In the genomic region with DNA sequence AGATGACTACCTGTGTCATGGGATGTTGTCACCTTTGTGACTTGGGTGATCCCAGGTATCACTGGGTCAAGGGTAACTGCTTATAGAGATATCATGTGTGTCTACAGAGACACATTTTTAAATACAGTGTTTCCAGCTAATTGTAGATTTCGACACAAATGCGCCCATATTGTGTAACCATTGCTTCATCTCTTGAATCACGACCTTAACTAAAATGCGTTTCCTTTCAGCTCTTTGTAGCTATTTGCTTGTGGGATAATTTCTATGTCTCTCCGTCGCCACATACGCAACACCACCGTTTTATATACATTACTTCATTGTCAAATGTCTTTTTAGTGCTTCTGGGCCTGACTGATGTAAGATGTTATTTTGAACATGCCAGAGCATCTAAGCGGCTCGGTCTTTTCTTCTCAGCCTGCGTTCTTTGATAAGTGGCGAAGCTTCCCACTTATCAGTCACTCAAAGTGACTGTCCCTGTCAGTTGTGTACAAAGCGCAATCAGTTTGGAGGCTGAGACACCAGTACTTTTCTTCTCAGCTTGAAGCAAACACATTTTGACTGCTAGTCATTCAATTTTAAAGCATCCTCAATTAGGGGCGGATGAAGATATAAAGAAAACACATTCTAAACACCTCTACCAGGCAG, we compare ENCODE assay signal across 27 mouse cellular contexts.
A peak's percentile ranks its signal among the peaks of the same experiment; 100 is the strongest.
DNase-seq lines count a peak whose midpoint lies in the region; ATAC-seq and TF ChIP-seq lines count a peak whose summit lies in the region.
"Had no signal": no experiment of that assay in that cellular context is flagged by ENCODE, and none has a peak within 500 bp of the region (broad histone marks: within the 10 kb centered on the region; RNA-seq: fewer than 3 reads in every experiment).

No protein-coding gene starts in this region.

- no peak overlapping the region for H3K4me2 ChIP-seq in liver, postnatal 0 days (ENCODE audit: low read depth, low read length)
- no peak overlapping the region for H3K4me2 ChIP-seq in intestine, embryonic 16.5 days (ENCODE audit: low read depth, low read length)
- H3K4me2 ChIP-seq: embryonic facial prominence, embryonic 15.5 days; heart, embryonic 11.5 days; kidney, embryonic 15.5 days; limb, embryonic 13.5 days; lung, embryonic 14.5 days had no signal

- DNase-seq in heart, adult 11 months, result peak; percentile 44
- no peak for DNase-seq in heart, postnatal 4 days
- peak; percentile 58 for DNase-seq in 416B (ENCODE audit: low read depth)
- peak; percentile 19 for DNase-seq in c-Kit-positive CD71-positive TER-119-negative erythroid progenitor cells, embryonic 14.5 days (ENCODE audit: low read depth)
- no peak for DNase-seq in liver, postnatal 0 days
- DNase-seq in spleen, postnatal 14 days (ENCODE audit: low spot score in 2 of 2), result no peak
- DNase-seq in embryo, embryonic 10.5 days (ENCODE audit: low spot score), result no peak
- DNase-seq: adrenal gland, adult 2 months; cerebellum, adult 8-10 months; cerebellum, postnatal 36 days; forebrain, postnatal 0 days; gastrocnemius, adult 2 months; kidney, adult 11 months; kidney, postnatal 36 days; lung, embryonic 14.5 days; lung, postnatal 36 days; right cerebral cortex, postnatal 25 days; spleen, adult 18-20 months; thymus, postnatal 14 days had no signal

- TF ChIP-seq CTCF in liver, postnatal 0 days (IDR thresholded peaks at IDR 0.05; ENCODE audit: low read depth), result no peak

- no peaks in the 10 kb centered on the region for H3K36me3 ChIP-seq in liver, postnatal 0 days (replicated peaks; ENCODE audit: insufficient read depth, low read length)
- H3K36me3 ChIP-seq in intestine, embryonic 16.5 days (ENCODE audit: control insufficient read depth, insufficient read depth, low read length), result no peaks in the 10 kb centered on the region
- H3K36me3 ChIP-seq: embryonic facial prominence, embryonic 15.5 days; kidney, embryonic 15.5 days had no signal

- no peak for TF ChIP-seq EP300 in liver, postnatal 0 days (IDR thresholded peaks at IDR 0.05; ENCODE audit: low read depth)

- H3K27ac ChIP-seq in liver, postnatal 0 days (ENCODE audit: low read depth), result no peak overlapping the region
- no peak overlapping the region for H3K27ac ChIP-seq in intestine, embryonic 16.5 days (ENCODE audit: low read length)
- H3K27ac ChIP-seq: embryonic facial prominence, embryonic 15.5 days; gastrocnemius, adult 2 months; hindbrain, postnatal 0 days; kidney, embryonic 15.5 days; limb, embryonic 13.5 days; midbrain, embryonic 10.5 days had no signal

- ATAC-seq in liver, postnatal 0 days, result peak; percentile 9; the same call in 1 of the 2 replicates
- no peak for ATAC-seq in intestine, embryonic 16.5 days
- ATAC-seq: forebrain, postnatal 0 days; hindbrain, postnatal 0 days; Patski had no signal

- H3K4me3 ChIP-seq in liver, postnatal 0 days (ENCODE audit: low read depth, low read length), result no peak overlapping the region
- no peak overlapping the region for H3K4me3 ChIP-seq in intestine, embryonic 16.5 days (ENCODE audit: low read length)
- H3K4me3 ChIP-seq: embryonic facial prominence, embryonic 15.5 days; gastrocnemius, adult 2 months; kidney, embryonic 15.5 days; limb, embryonic 13.5 days; midbrain, embryonic 10.5 days had no signal

- WGBS in liver, postnatal 0 days (ENCODE audit: insufficient replicate concordance), result 48% methylated on average over 14 of the region's 14 CpGs
- 87% methylated on average over 14 of the region's 14 CpGs for WGBS in intestine, embryonic 16.5 days

- H3K9me3 ChIP-seq in liver, postnatal 0 days (ENCODE audit: low read length), result no peaks in the 10 kb centered on the region
- H3K9me3 ChIP-seq in intestine, embryonic 16.5 days (ENCODE audit: control insufficient read depth, low read length), result no peaks in the 10 kb centered on the region
- H3K9me3 ChIP-seq: embryonic facial prominence, embryonic 15.5 days; kidney, embryonic 15.5 days; limb, embryonic 13.5 days; midbrain, embryonic 10.5 days had no signal

- no peaks in the 10 kb centered on the region for H3K4me1 ChIP-seq in liver, postnatal 0 days (ENCODE audit: insufficient read depth)
- no peaks in the 10 kb centered on the region for H3K4me1 ChIP-seq in intestine, embryonic 16.5 days (ENCODE audit: control insufficient read depth, insufficient read depth, low read length)
- H3K4me1 ChIP-seq: embryonic facial prominence, embryonic 15.5 days; kidney, embryonic 15.5 days; limb, embryonic 13.5 days; midbrain, embryonic 10.5 days had no signal

- no peak overlapping the region for H3K9ac ChIP-seq in liver, postnatal 0 days (replicated peaks)
- H3K9ac ChIP-seq in intestine, embryonic 16.5 days (ENCODE audit: low read depth, low read length), result no peak overlapping the region
- H3K9ac ChIP-seq: embryonic facial prominence, embryonic 15.5 days; forebrain, postnatal 0 days; kidney, embryonic 15.5 days; limb, embryonic 13.5 days; lung, embryonic 14.5 days had no signal

- no peaks in the 10 kb centered on the region for H3K27me3 ChIP-seq in liver, postnatal 0 days (ENCODE audit: insufficient read depth, low read length)
- H3K27me3 ChIP-seq in intestine, embryonic 16.5 days (replicated peaks; ENCODE audit: control insufficient read depth, insufficient read depth, low read length), result no peaks in the 10 kb centered on the region
- H3K27me3 ChIP-seq: embryonic facial prominence, embryonic 15.5 days; kidney, embryonic 15.5 days; limb, embryonic 13.5 days; Patski had no signal

Comparison
In these comparisons a context has a peak if more than half of its experiments do, and no peak if none do; other contexts are left out.
1. DNase-seq: peak in heart, adult 11 months (single experiment), 416B (single experiment) and c-Kit-positive CD71-positive TER-119-negative erythroid progenitor cells, embryonic 14.5 days (single experiment); none in heart, postnatal 4 days (single experiment), liver, postnatal 0 days (single experiment), spleen, postnatal 14 days (0 of 2) and embryo, embryonic 10.5 days (single experiment).